Mouse (Mus musculus) right cerebral cortex, postnatal 10 days (tissue): ENCODE measurements at regions not wholly inside any gene's neighbourhood (a gene's known extent, or its start where the extent isn't known, plus 50 kb on each side); places are given as distances from the start of the nearest gene placed in this dataset.

Experiments
- DNase-seq, 2 experiments: peaks; one replicate each; pipeline ENCODE4 v3.0.0; 2021; ENCODE audit warnings: low spot score in 2 of 2

- DNase-seq, result peak; percentile 4 to 12
These were observed 660.2 kb downstream of the Zfp706 start for GRCm38 (mm10) chr15:36347333-36347845.

DNA sequence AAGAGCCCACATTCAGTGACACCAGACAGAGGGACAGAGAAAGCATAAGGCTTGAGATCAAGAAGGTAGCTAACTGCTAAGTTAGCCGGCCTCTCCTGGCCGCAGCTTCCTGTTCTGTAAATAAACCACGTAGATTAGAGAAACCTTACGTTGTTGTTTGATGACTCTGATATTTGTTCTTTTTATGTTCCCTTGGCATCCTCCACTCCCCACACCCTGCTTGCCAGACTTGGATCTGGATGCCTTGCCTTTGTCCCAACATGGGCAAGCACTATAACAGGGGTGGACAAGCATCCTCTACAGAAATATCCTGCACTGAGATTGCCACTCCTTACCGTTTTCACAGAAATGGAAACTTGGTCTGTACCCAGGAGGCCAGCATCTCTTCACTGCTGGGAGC, 661.4 kb downstream of the Zfp706 start:
- DNase-seq, result peak in 1 of 2 experiments; percentile 14

DNA sequence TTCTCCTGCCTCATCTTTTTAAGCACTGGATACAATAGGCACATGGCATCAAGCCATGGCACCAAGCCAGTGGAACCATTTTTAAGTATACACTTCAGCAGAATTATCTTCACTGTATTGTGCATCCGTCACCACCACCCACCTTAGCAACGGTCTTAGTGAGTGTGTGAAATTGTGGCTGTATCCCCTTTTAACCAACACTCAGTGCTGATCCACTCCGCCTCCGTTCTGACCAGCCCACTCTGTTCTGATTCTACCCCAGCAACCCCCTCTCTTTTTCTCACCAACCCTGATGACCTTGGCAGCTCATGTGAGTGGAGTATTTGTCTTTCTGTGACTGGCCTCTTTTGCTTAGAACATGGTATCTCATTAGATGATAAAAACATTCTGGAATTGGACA, 662.2 kb downstream of the Zfp706 start:
- DNase-seq, result peak; percentile 76 to 82

GRCm38 (mm10) chr15:36339971-36340550, 667.5 kb downstream of the Zfp706 start:
- DNase-seq, result no peak

GRCm38 (mm10) chr15:36338766-36339165, 668.8 kb downstream of the Zfp706 start:
- no peak for DNase-seq

DNA sequence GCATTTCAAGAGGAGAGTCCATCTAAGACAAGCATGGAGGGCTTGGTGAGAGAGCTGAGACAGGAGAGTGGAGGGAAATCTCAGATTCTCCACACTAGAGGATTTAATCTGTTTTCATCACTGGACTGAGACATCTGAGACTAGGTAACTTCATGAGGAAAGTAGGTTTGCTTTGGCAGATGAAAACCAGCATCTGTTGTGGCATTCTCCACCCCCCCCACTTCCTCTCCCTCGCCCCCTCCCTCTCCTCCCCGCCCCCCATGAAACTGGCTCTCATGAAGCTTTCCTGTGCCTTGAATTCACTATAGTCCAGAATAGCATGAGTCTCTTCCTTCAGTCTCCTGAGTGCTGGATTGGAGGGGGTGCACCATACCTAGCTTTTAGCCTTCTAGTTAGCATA, 670.7 kb downstream of the Zfp706 start:
- no peak for DNase-seq

DNA sequence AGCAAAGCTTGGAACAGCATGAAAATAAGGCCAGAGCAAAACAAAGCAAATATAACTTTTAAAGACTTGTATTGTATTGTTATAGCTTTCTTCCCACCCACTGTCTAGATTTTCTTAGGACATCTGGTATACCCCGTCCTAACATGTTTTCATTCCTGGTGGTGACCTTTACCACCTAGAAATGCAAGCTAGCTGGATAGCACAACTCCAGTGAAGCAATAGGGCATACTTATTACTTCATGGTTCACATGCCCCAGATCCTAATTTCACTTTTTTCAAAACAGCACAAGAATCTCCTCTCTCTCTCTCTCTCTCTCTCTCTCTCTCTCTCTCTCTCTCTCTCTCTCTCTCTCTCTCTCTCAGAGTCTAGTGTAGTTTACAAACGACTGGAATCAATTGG, 672.5 kb downstream of the Zfp706 start:
- no peak for DNase-seq

- DNase-seq, result no peak
These were observed 673.0 kb downstream of the Zfp706 start for GRCm38 (mm10) chr15:36334436-36335113.

DNA sequence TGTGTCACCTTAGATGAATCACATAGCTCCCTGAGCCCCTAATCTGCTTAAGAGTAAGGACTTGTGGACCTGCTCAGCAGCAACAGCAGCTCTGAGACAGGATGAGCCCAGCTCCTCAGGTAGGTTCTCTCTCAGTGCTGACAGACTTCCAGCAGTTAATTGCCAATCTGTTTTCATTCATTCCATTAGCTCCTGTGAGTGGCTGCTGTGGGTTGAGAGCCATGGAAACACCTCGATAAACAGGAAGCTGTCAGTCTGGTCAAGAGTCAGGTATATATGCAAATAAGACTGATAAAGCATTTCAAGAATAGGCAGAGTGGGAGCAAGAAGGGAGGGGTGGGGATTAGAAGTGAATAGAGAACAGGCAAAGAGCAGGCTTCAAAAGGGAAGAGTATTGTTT, 673.7 kb downstream of the Zfp706 start:
- DNase-seq, result no peak

GRCm38 (mm10) chr15:36333265-36333664, 674.3 kb downstream of the Zfp706 start:
- DNase-seq, result no peak
